Mouse (Mus musculus) forebrain, embryonic 14.5 days (tissue): ENCODE measurements at regions not wholly inside any gene's neighbourhood (a gene's known extent, or its start where the extent isn't known, plus 50 kb on each side); places are given as distances from the start of the nearest gene placed in this dataset.
"Not testable (repeated sequence)": the region's sequence is repeated elsewhere in the genome, so short reads cannot be mapped to it uniquely, and the experiment has no call there.

ENCODE experiments used
- ATAC-seq: fragments of 200-750 bp; cut with Nextera tagmentation; 2 replicates; pipeline ENCODE4 v1.8.0; 2017; ENCODE audit warnings: mild to moderate bottlenecking, moderate library complexity
- DNase-seq: peaks from one replicate; pipeline ENCODE4 v3.0.0-alpha.2; 2015; ENCODE audit warnings: low spot score
- H3K27ac ChIP-seq: fragments of 300-500 bp; sonication (generic); 2 replicates; pipeline ENCODE4 v1.5.1; 2014; ENCODE audit warnings: low read depth, mild to moderate bottlenecking, control low read depth, low read length, moderate library complexity
- H3K27me3 ChIP-seq: fragments of 300-500 bp; sonication (generic); replicated peaks from 2 replicates; pipeline ENCODE4 v1.6.1; 2014; ENCODE audit warnings: low read length, control low read depth, mixed read lengths; ENCODE audit not compliant: control insufficient read depth, insufficient read depth
- H3K36me3 ChIP-seq: fragments of 300-500 bp; sonication (generic); 2 replicates; pipeline ENCODE4 v1.6.1; 2014; ENCODE audit warnings: low read length, control low read depth; ENCODE audit not compliant: control insufficient read depth, insufficient read depth
- H3K4me1 ChIP-seq: fragments of 300-500 bp; sonication (generic); 2 replicates; pipeline ENCODE4 v1.6.1; 2014; ENCODE audit warnings: antibody characterized with exemption, low read length, control low read depth; ENCODE audit not compliant: control insufficient read depth, insufficient read depth
- H3K4me2 ChIP-seq: fragments of 300-500 bp; sonication (generic); 2 replicates; pipeline ENCODE4 v1.6.1; 2014; ENCODE audit warnings: mild to moderate bottlenecking, control low read depth, low read length
- H3K4me3 ChIP-seq: fragments of 300-500 bp; sonication (generic); 2 replicates; pipeline ENCODE4 v1.5.1; 2014; ENCODE audit warnings: low read depth, low read length, control low read depth
- H3K9ac ChIP-seq: fragments of 300-500 bp; sonication (generic); 2 replicates; pipeline ENCODE4 v1.6.1; 2014; ENCODE audit warnings: mild to moderate bottlenecking, low read length, control low read depth, moderate library complexity
- H3K9me3 ChIP-seq: fragments of 300-500 bp; sonication (generic); replicated peaks from 2 replicates; pipeline ENCODE4 v1.6.1; 2016; ENCODE audit warnings: low read length, control low read depth, mixed read lengths; ENCODE audit not compliant: control insufficient read depth
- WGBS: fragments of 180-500 bp; shearing (Covaris S2); extraction: QIAGEN DNeasy Blood & Tissue Kit; methylation state at CpG from one replicate; pipeline ENCODE4 v1.1.7; 2014; 5-methylcytosine and 5-hydroxymethylcytosine counted together

- H3K4me3 ChIP-seq, H3K4me1 ChIP-seq, ATAC-seq, H3K27ac ChIP-seq, H3K9ac ChIP-seq, H3K27me3 ChIP-seq, H3K4me2 ChIP-seq, H3K9me3 ChIP-seq, H3K36me3 ChIP-seq, DNase-seq: not testable (repeated sequence)
- 65% methylated on average over 5 of the region's 5 CpGs for WGBS
Observed at GRCm38 (mm10) chr12:113701841-113702240, 158.1 kb downstream of the Adam6a start.

DNA sequence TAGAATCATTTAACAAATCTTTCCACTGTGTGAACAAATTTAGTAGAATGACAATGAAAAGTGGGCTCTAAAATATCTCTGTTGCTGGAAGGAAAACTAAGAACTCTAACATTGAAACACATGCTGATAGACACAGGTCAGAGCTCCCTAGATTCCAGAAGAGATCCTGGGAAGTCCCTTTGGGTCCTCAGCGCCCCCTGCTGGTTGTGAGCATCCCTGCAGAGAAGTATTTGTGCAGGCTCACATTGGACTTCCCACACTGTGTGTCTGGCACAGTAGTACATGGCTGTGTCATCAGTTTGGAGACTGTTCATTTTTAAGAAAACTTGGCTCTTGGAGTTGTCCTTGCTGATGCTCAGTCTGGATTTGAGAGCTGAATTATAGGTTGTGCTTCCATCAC is 172.7 kb downstream of the Adam6a start:
- ATAC-seq, H3K4me2 ChIP-seq, H3K4me1 ChIP-seq, H3K36me3 ChIP-seq, DNase-seq, H3K27me3 ChIP-seq, H3K27ac ChIP-seq, H3K4me3 ChIP-seq, H3K9ac ChIP-seq: not testable (repeated sequence)
- WGBS, result 3% methylated on average over 1 of the region's 1 CpGs
- H3K9me3 ChIP-seq, result peaks cover 17% of the 10 kb centered on the region

GRCm38 (mm10) chr12:113735847-113736246 is 192.1 kb downstream of the Adam6a start:
- WGBS, result 70% methylated on average over 4 of the region's 4 CpGs

DNA sequence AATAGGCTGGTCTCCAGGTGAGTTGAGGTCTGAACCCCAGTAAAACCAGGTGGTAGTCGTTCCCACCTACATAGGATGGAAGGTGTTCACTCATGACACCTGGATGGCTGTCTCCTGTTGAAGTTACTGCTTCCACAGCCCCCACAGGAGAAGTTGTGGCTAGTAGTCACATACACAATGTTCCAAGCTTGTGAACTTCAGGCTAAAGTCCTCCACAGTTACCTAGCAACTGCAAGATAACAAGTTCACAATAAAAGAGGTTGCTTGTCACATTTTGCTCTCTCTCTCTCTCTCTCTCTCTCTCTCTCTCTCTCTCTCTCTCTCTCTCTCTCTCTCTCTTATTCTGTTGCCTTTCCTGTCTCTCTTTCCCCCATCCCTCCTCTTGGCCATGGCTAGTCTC is 202.6 kb downstream of the Adam6a start:
- H3K4me1 ChIP-seq, result no peaks in the 10 kb centered on the region
- H3K4me2 ChIP-seq, result no peak overlapping the region
- no peak for ATAC-seq
- no peaks in the 10 kb centered on the region for H3K36me3 ChIP-seq
- H3K9me3 ChIP-seq, result peaks cover 17% of the 10 kb centered on the region; the same call in 1 of the 2 replicates
- no peaks in the 10 kb centered on the region for H3K27me3 ChIP-seq
- no peak overlapping the region for H3K27ac ChIP-seq
- H3K4me3 ChIP-seq, result no peak overlapping the region
- DNase-seq, result no peak
- 55% methylated on average over 1 of the region's 1 CpGs for WGBS
- no peak overlapping the region for H3K9ac ChIP-seq

More at GRCm38 (mm10) chr12:113735847-113736246, 192.1 kb downstream of the Adam6a start:
- ATAC-seq (no peak), DNase-seq (no peak)
- no peaks in the 10 kb centered on the region for H3K4me1 ChIP-seq
- no peak overlapping the region for H3K4me3 ChIP-seq
- no peak overlapping the region for H3K27ac ChIP-seq
- H3K36me3 ChIP-seq, result no peaks in the 10 kb centered on the region
- no peaks in the 10 kb centered on the region for H3K27me3 ChIP-seq
- peaks cover 8% of the 10 kb centered on the region for H3K9me3 ChIP-seq
- H3K9ac ChIP-seq, result no peak overlapping the region
- no peak overlapping the region for H3K4me2 ChIP-seq

DNA sequence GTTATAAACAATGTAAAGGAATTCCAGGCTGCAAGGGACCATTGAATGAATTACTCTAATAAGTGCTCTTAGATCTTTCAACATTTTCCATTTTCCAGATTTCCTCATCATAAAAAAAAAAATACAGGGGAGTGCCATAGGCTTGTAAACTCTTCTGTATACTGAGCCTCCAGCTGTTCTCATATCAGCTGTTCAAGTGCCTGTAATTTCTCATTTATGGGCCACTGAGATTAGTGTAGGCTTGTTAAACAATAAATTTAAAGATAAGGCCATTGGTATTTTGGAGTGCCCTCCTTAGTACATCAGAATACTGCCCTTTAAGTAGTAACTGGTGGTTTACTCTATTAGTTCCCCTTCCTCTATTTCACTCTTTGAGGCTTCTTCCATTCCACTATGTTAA is 204.3 kb downstream of the Adam6a start:
- Histone ChIP-seq H3K4me1 (no peaks in the 10 kb centered on the region), H3K9ac (no peak overlapping the region), H3K27me3 (no peaks in the 10 kb centered on the region), H3K36me3 (no peaks in the 10 kb centered on the region), H3K4me3 (no peak overlapping the region), H3K27ac (no peak overlapping the region), H3K9me3 (peaks cover 16% of the 10 kb centered on the region; the same call in 1 of the 2 replicates), H3K4me2 (no peak overlapping the region)
- ATAC-seq (no peak), DNase-seq (no peak)

DNA sequence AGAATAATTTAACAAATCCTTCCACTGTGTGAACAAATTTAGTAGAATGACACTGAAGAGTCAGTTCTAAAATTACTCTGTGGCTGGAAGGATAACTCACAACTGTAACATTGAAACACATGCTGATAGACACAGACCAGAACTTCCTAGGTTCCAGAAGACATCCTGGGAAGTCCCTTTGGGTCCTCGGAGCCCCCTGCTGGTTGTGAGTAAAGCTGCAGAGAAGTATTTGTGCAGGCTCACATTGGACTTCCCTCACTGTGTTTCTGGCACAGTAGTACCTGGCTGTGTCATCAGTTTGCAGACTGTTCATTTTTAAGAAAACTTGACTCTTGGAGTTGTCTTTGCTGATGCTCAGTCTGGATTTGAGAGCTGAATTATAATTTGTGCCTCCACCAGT is 225.9 kb downstream of the Adam6a start:
- Histone ChIP-seq H3K9ac (no peak overlapping the region), H3K4me3 (no peak overlapping the region), H3K4me2 (no peak overlapping the region), H3K27me3 (no peaks in the 10 kb centered on the region), H3K27ac (no peak overlapping the region), H3K36me3 (no peaks in the 10 kb centered on the region), H3K4me1 (no peaks in the 10 kb centered on the region), H3K9me3 (0 out of 2 replicates have a peak, but pooled peaks cover 7% of the 10 kb centered on the region)
- ATAC-seq, result no peak
- 43% methylated on average over 1 of the region's 1 CpGs for WGBS
- no peak for DNase-seq

DNA sequence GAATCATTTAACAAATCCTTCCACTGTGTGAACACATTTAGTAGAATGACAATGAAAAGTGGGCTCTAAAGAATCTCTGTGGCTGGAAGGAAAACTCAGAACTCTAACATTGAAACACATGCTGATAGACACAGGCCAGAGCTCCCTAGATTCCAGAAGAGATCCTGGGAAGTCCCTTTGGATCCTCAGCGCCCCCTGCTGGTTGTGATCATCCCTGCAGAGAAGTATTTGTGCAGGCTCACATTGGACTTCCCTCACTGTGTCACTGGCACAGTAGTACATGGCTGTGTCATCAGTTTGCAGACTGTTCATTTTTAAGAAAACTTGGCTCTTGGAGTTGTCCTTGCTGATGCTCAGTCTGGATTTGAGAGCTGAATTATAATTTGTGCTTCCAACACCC is 252.2 kb downstream of the Adam6a start:
- not testable (repeated sequence) for H3K27ac ChIP-seq, H3K4me1 ChIP-seq, H3K36me3 ChIP-seq, H3K9me3 ChIP-seq, ATAC-seq, H3K9ac ChIP-seq, H3K27me3 ChIP-seq, H3K4me3 ChIP-seq, H3K4me2 ChIP-seq, DNase-seq
- 0% methylated on average over 1 of the region's 1 CpGs for WGBS

DNA sequence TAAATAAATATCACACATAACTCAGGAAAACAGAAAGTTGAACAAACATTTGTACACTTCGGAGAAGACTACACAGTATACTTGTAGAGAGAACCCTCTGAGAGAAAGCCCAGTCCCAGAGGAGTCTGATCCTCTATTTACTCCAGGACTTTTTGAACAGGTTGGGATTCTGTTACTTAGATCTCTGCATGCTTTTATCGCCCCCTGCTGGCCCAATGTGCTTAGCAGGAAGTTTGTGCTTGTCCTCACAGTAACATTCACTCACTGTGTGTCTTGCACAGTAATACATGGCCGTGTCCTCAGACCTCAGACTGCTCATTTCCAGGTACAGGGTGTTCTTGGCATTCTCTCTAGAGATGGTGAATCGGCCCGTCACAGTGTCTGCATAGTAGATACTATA is 282.7 kb downstream of the Adam6a start:
- H3K4me1 ChIP-seq, result no peaks in the 10 kb centered on the region
- DNase-seq, result no peak
- H3K27me3 ChIP-seq, result no peaks in the 10 kb centered on the region
- H3K9me3 ChIP-seq, result peaks cover 18% of the 10 kb centered on the region
- H3K36me3 ChIP-seq, result no peaks in the 10 kb centered on the region
- no peak overlapping the region for H3K27ac ChIP-seq
- WGBS, result 62% methylated on average over 5 of the region's 5 CpGs
- no peak for ATAC-seq
- no peak overlapping the region for H3K4me3 ChIP-seq
- H3K9ac ChIP-seq, result no peak overlapping the region
- H3K4me2 ChIP-seq, result no peak overlapping the region

GRCm38 (mm10) chr12:113858893-113859292 is 315.2 kb downstream of the Adam6a start:
- no peaks in the 10 kb centered on the region for H3K4me1 ChIP-seq
- no peak overlapping the region for H3K4me2 ChIP-seq
- peaks cover 25% of the 10 kb centered on the region; the same call in 1 of the 2 replicates for H3K9me3 ChIP-seq
- H3K4me3 ChIP-seq, result no peak overlapping the region
- H3K27ac ChIP-seq, result no peak overlapping the region
- no peaks in the 10 kb centered on the region for H3K36me3 ChIP-seq
- ATAC-seq (no peak), DNase-seq (peak; percentile 0)
- H3K9ac ChIP-seq, result no peak overlapping the region
- WGBS, result 59% methylated on average over 4 of the region's 4 CpGs
- no peaks in the 10 kb centered on the region for H3K27me3 ChIP-seq
